Mouse (Mus musculus): Measurements from ENCODE around the gene Nfatc2. TPM values are rescaled to one million over a fixed set of nuclear protein-coding genes. Genes with fewer than 3 reads are reported as not detected.

Nfatc2 gene
- polyA plus RNA-seq, 1 experiment from 2014 or later = 1.6 TPM

- no peak for ATAC-seq (ENCODE audit: low read depth)
- Histone ChIP-seq H3K27ac (ENCODE audit: low read length) (no peak overlapping the region), H3K9ac (ENCODE audit: low read length) (no peak overlapping the region), H3K4me3 (ENCODE audit: low read length) (no peak overlapping the region), H3K9me3 (ENCODE audit: control insufficient read depth, low read length) (no peaks in the 10 kb centered on the region), H3K4me1 (replicated peaks; ENCODE audit: control insufficient read depth, insufficient read depth, low read length) (no peaks in the 10 kb centered on the region), H3K27me3 (ENCODE audit: control insufficient read depth, insufficient read depth, low read depth, low read length) (no peaks in the 10 kb centered on the region), H3K36me3 (ENCODE audit: control insufficient read depth, insufficient read depth, low read length) (no peaks in the 10 kb centered on the region), H3K4me2 (ENCODE audit: low read depth, low read length) (no peak overlapping the region)
- WGBS = 65% methylated on average over 6 of the region's 6 CpGs
Observed at GRCm38 (mm10) chr2:168503735-168504134, 97.7 kb downstream of the Nfatc2 start.

- 71% methylated on average over 6 of the region's 6 CpGs for WGBS
- no peak overlapping the region for H3K27ac ChIP-seq (ENCODE audit: low read length)
- no peaks in the 10 kb centered on the region for H3K27me3 ChIP-seq (ENCODE audit: control insufficient read depth, insufficient read depth, low read depth, low read length)
- no peaks in the 10 kb centered on the region for H3K4me1 ChIP-seq (replicated peaks; ENCODE audit: control insufficient read depth, insufficient read depth, low read length)
- no peak overlapping the region for H3K9ac ChIP-seq (ENCODE audit: low read length)
- H3K4me3 ChIP-seq (ENCODE audit: low read length) = no peak overlapping the region
- H3K4me2 ChIP-seq (ENCODE audit: low read depth, low read length) = no peak overlapping the region
- no peaks in the 10 kb centered on the region for H3K36me3 ChIP-seq (ENCODE audit: control insufficient read depth, insufficient read depth, low read length)
- H3K9me3 ChIP-seq (ENCODE audit: control insufficient read depth, low read length) = no peaks in the 10 kb centered on the region
- no peak for ATAC-seq (ENCODE audit: low read depth)
Observed at GRCm38 (mm10) chr2:168500750-168501149, 100.7 kb downstream of the Nfatc2 start.

- H3K36me3 ChIP-seq (ENCODE audit: control insufficient read depth, insufficient read depth, low read length) = no peaks in the 10 kb centered on the region
- no peak for ATAC-seq (ENCODE audit: low read depth)
- H3K4me2 ChIP-seq (ENCODE audit: low read depth, low read length) = no peak overlapping the region
- 74% methylated on average over 6 of the region's 6 CpGs for WGBS
- H3K27ac ChIP-seq (ENCODE audit: low read length) = no peak overlapping the region
- H3K9me3 ChIP-seq (ENCODE audit: control insufficient read depth, low read length) = no peaks in the 10 kb centered on the region
- no peak overlapping the region for H3K9ac ChIP-seq (ENCODE audit: low read length)
- no peaks in the 10 kb centered on the region for H3K4me1 ChIP-seq (replicated peaks; ENCODE audit: control insufficient read depth, insufficient read depth, low read length)
- no peaks in the 10 kb centered on the region for H3K27me3 ChIP-seq (ENCODE audit: control insufficient read depth, insufficient read depth, low read depth, low read length)
- H3K4me3 ChIP-seq (ENCODE audit: low read length) = no peak overlapping the region
Observed at GRCm38 (mm10) chr2:168500244-168500643, 101.2 kb downstream of the Nfatc2 start.

GRCm38 (mm10) chr2:168491791-168492190, 109.7 kb downstream of the Nfatc2 start:
- Histone ChIP-seq H3K4me2 (ENCODE audit: low read depth, low read length) (no peak overlapping the region), H3K36me3 (ENCODE audit: control insufficient read depth, insufficient read depth, low read length) (no peaks in the 10 kb centered on the region), H3K9ac (ENCODE audit: low read length) (no peak overlapping the region), H3K27me3 (ENCODE audit: control insufficient read depth, insufficient read depth, low read depth, low read length) (no peaks in the 10 kb centered on the region), H3K4me3 (ENCODE audit: low read length) (no peak overlapping the region), H3K27ac (ENCODE audit: low read length) (no peak overlapping the region), H3K9me3 (ENCODE audit: control insufficient read depth, low read length) (no peaks in the 10 kb centered on the region), H3K4me1 (replicated peaks; ENCODE audit: control insufficient read depth, insufficient read depth, low read length) (no peaks in the 10 kb centered on the region)
- 61% methylated on average over 7 of the region's 7 CpGs for WGBS
- ATAC-seq (ENCODE audit: low read depth) = peak; percentile 64; the same call in 1 of the 2 replicates

DNA sequence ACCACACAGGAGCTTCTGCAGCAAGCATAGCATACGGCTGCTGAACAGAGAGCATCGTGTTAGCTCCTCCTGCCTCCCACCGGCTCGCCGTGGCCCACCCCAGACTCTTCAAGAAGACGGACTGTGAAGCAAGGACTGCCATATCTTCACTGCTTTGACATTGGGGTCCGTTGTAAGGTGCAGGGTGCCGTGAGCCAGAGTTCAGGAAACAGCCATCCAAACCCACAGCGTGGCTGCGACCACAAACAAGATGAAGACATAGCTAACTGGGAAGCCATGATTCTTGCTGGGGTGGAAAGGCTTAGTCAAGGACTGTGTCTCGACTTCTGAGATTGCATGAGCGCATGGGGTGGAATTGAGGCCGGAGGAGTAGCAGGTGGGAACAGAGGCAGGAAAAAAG, 111.5 kb downstream of the Nfatc2 start:
- no peak for ATAC-seq (ENCODE audit: low read depth)
- Histone ChIP-seq H3K36me3 (ENCODE audit: control insufficient read depth, insufficient read depth, low read length) (no peaks in the 10 kb centered on the region), H3K27me3 (ENCODE audit: control insufficient read depth, insufficient read depth, low read depth, low read length) (no peaks in the 10 kb centered on the region), H3K9me3 (ENCODE audit: control insufficient read depth, low read length) (no peaks in the 10 kb centered on the region), H3K9ac (ENCODE audit: low read length) (no peak overlapping the region), H3K27ac (ENCODE audit: low read length) (no peak overlapping the region), H3K4me2 (ENCODE audit: low read depth, low read length) (no peak overlapping the region), H3K4me1 (replicated peaks; ENCODE audit: control insufficient read depth, insufficient read depth, low read length) (no peaks in the 10 kb centered on the region), H3K4me3 (ENCODE audit: low read length) (no peak overlapping the region)
- 88% methylated on average over 13 of the region's 13 CpGs for WGBS

DNA sequence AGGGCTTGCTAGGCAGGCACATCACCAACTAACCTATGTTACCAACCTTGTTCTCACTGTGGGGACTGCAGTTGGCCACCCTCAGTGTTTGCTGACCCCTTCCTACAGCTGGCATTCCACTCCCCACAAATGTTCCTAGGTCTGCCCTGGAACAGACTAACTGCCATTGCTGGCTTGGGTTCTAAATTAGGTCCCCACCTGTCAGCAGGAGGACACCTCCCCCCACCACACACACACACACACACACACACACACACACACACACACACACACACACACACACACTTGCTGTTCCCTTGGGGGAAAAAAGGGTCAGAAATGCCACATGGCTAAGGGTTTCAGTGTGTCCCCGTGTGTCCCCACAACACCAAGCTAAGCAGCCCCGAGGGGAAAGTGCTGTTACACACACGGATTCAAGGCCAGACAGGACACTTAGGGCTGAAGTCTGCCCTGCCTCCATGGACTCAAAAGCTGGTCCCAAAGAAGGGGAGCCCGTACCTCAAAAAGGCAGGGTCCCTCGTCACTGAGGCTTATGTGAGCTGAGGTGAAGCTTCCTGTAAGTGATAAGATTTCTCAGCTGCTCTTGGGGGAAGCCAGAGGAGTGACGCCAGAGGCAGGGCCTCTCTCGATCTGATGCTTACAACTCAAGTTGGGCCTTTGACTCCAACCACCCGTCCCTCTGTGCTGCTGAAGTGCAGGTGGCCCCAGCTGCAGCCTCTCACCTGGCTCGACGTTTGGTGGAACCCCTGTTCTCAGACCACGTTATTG, 113.1 kb downstream of the Nfatc2 start:
- H3K4me1 ChIP-seq (replicated peaks; ENCODE audit: control insufficient read depth, insufficient read depth, low read length) = no peaks in the 10 kb centered on the region
- no peak overlapping the region for H3K4me2 ChIP-seq (ENCODE audit: low read depth, low read length)
- H3K9ac ChIP-seq (ENCODE audit: low read length) = no peak overlapping the region
- no peak overlapping the region for H3K27ac ChIP-seq (ENCODE audit: low read length)
- no peak for ATAC-seq (ENCODE audit: low read depth)
- no peak overlapping the region for H3K4me3 ChIP-seq (ENCODE audit: low read length)
- WGBS = 73% methylated on average over 11 of the region's 11 CpGs
- no peaks in the 10 kb centered on the region for H3K9me3 ChIP-seq (ENCODE audit: control insufficient read depth, low read length)
- H3K36me3 ChIP-seq (ENCODE audit: control insufficient read depth, insufficient read depth, low read length) = no peaks in the 10 kb centered on the region
- no peaks in the 10 kb centered on the region for H3K27me3 ChIP-seq (ENCODE audit: control insufficient read depth, insufficient read depth, low read depth, low read length)

DNA sequence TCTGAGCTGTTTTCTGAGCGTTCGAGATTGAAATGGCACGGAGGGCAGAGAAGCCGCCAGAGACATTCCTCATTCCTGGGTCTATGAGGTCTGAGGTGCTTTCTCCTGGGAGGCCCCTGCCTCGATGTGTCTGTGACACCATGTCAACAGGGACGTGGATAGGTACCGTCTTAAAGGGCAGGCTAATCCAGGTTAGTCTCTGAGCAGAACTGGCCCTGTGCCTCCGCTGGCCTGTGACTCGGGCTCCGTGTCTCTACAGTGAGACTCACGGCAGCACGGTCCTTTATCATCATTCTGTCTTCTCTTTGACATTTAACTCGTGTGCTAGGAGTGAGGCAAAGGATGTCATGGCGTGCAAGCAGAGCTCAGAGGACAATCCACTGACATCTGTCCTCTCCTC, 120.3 kb downstream of the Nfatc2 start:
- no peak overlapping the region for H3K4me2 ChIP-seq (ENCODE audit: low read depth, low read length)
- H3K27me3 ChIP-seq (ENCODE audit: control insufficient read depth, insufficient read depth, low read depth, low read length) = peaks cover 6% of the 10 kb centered on the region
- WGBS = 67% methylated on average over 14 of the region's 14 CpGs
- H3K27ac ChIP-seq (ENCODE audit: low read length) = no peak overlapping the region
- no peaks in the 10 kb centered on the region for H3K36me3 ChIP-seq (ENCODE audit: control insufficient read depth, insufficient read depth, low read length)
- peaks cover 2% of the 10 kb centered on the region; the same call in 1 of the 2 replicates for H3K4me1 ChIP-seq (replicated peaks; ENCODE audit: control insufficient read depth, insufficient read depth, low read length)
- no peak for ATAC-seq (ENCODE audit: low read depth)
- no peak overlapping the region for H3K4me3 ChIP-seq (ENCODE audit: low read length)
- no peak overlapping the region for H3K9ac ChIP-seq (ENCODE audit: low read length)
- no peaks in the 10 kb centered on the region for H3K9me3 ChIP-seq (ENCODE audit: control insufficient read depth, low read length)

DNA sequence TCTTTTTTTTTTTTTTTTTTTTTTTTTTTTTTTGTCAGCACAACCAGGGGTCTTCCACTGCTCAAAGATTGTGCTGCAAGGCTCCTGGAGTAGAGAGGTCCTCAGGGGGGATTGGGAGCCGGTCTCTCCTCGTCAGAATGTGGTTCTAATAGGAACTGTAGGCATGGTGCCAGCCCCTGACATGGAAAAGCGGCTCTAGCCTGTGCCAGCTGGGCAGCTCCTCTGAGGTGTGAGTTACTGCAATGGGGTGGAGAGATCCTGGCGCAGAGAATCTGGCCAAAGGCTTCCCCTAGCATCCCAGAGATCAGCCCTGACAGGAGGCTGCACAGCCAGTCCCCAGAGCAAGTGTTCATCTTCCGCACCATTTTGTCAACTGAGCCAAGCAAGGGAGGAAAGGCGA, 120.8 kb downstream of the Nfatc2 start:
- Histone ChIP-seq H3K27ac (ENCODE audit: low read length) (no peak overlapping the region), H3K27me3 (ENCODE audit: control insufficient read depth, insufficient read depth, low read depth, low read length) (peaks cover 6% of the 10 kb centered on the region), H3K9me3 (ENCODE audit: control insufficient read depth, low read length) (no peaks in the 10 kb centered on the region), H3K9ac (ENCODE audit: low read length) (no peak overlapping the region), H3K36me3 (ENCODE audit: control insufficient read depth, insufficient read depth, low read length) (no peaks in the 10 kb centered on the region), H3K4me2 (ENCODE audit: low read depth, low read length) (no peak overlapping the region), H3K4me1 (replicated peaks; ENCODE audit: control insufficient read depth, insufficient read depth, low read length) (peaks cover 2% of the 10 kb centered on the region; the same call in 1 of the 2 replicates), H3K4me3 (ENCODE audit: low read length) (no peak overlapping the region)
- WGBS = 61% methylated on average over 6 of the region's 6 CpGs
- no peak for ATAC-seq (ENCODE audit: low read depth)

- H3K4me1 ChIP-seq (replicated peaks; ENCODE audit: control insufficient read depth, insufficient read depth, low read length) = peaks cover 2% of the 10 kb centered on the region; the same call in 1 of the 2 replicates
- H3K9ac ChIP-seq (ENCODE audit: low read length) = no peak overlapping the region
- no peak overlapping the region for H3K4me3 ChIP-seq (ENCODE audit: low read length)
- no peaks in the 10 kb centered on the region for H3K9me3 ChIP-seq (ENCODE audit: control insufficient read depth, low read length)
- no peak overlapping the region for H3K27ac ChIP-seq (ENCODE audit: low read length)
- no peak overlapping the region for H3K4me2 ChIP-seq (ENCODE audit: low read depth, low read length)
- H3K27me3 ChIP-seq (ENCODE audit: control insufficient read depth, insufficient read depth, low read depth, low read length) = peaks cover 6% of the 10 kb centered on the region
- WGBS = 78% methylated on average over 15 of the region's 15 CpGs
- no peak for ATAC-seq (ENCODE audit: low read depth)
- no peaks in the 10 kb centered on the region for H3K36me3 ChIP-seq (ENCODE audit: control insufficient read depth, insufficient read depth, low read length)
Observed at GRCm38 (mm10) chr2:168479930-168480329, 121.5 kb downstream of the Nfatc2 start.
